Mouse (Mus musculus) heart, embryonic 16.5 days (tissue): ENCODE results near the gene Smim17. TPM values are rescaled to one million over a fixed set of nuclear protein-coding genes. Genes with fewer than 3 reads are reported as not detected.
A peak's percentile ranks its signal among the peaks of the same experiment; 100 is the strongest.
"Not testable (repeated sequence)": the region's sequence is repeated elsewhere in the genome, so short reads cannot be mapped to it uniquely, and the experiment has no call there.

Experiments used
- ATAC-seq: fragments of 200-750 bp; cut with Nextera tagmentation; replicated peaks from 2 replicates; pipeline ENCODE4 v1.8.0; 2017; ENCODE audit warnings: moderate number of reproducible peaks; ENCODE audit not compliant: insufficient read depth, low FRiP score; ENCODE audit errors: extremely low read depth
- H3K27ac ChIP-seq: fragments of 300-500 bp; sonication (generic); 2 replicates; pipeline ENCODE4 v1.5.1; 2014; ENCODE audit warnings: mild to moderate bottlenecking, low read length, control low read depth, moderate library complexity
- H3K27me3 ChIP-seq: fragments of 300-500 bp; sonication (generic); 2 replicates; pipeline ENCODE4 v1.6.1; 2014; ENCODE audit warnings: low read length, mixed read lengths; ENCODE audit not compliant: control insufficient read depth, insufficient read depth
- H3K36me3 ChIP-seq: fragments of 300-500 bp; sonication (generic); 2 replicates; pipeline ENCODE4 v1.6.1; 2014; ENCODE audit not compliant: control insufficient read depth, insufficient read depth
- H3K4me1 ChIP-seq: fragments of 300-500 bp; sonication (generic); 2 replicates; pipeline ENCODE4 v1.6.1; 2014; ENCODE audit warnings: low read length, mixed read lengths; ENCODE audit not compliant: control insufficient read depth, insufficient read depth
- H3K4me2 ChIP-seq: fragments of 300-500 bp; sonication (generic); 2 replicates; pipeline ENCODE4 v1.6.1; 2014; ENCODE audit warnings: low read depth, mild to moderate bottlenecking, control low read depth, low read length
- H3K4me3 ChIP-seq: fragments of 300-500 bp; sonication (generic); 2 replicates; pipeline ENCODE4 v1.5.1; 2014; ENCODE audit warnings: mild to moderate bottlenecking, control low read depth, low read length
- H3K9ac ChIP-seq: fragments of 300-500 bp; sonication (generic); 2 replicates; pipeline ENCODE4 v1.6.1; 2014; ENCODE audit warnings: low read length, control low read depth
- H3K9me3 ChIP-seq: fragments of 300-500 bp; sonication (generic); replicated peaks from 2 replicates; pipeline ENCODE4 v1.6.1; 2016; ENCODE audit warnings: low read length; ENCODE audit not compliant: control insufficient read depth
- WGBS: fragments of 180-500 bp; shearing (Covaris S2); extraction: QIAGEN DNeasy Blood & Tissue Kit; methylation state at CpG from one replicate; pipeline ENCODE4 v1.1.7; 2014; 5-methylcytosine and 5-hydroxymethylcytosine counted together
- polyA plus RNA-seq: library from polyadenylated mRNA; unstranded; fragments of >200 nt; fragmentation: Nextera tagmentation; extraction: Ambion mirVana; gene quantifications from 2 replicates; pipeline ENCODE4 v1.2.1, GENCODE M21; 2015

Gene Smim17
- polyA plus RNA-seq, 1 experiment from 2014 or later = 0.20 TPM

- Histone ChIP-seq H3K4me1 (peaks cover 6% of the 10 kb centered on the region), H3K9me3 (no peaks in the 10 kb centered on the region), H3K4me2 (no peak overlapping the region), H3K27ac (no peak overlapping the region), H3K9ac (no peak overlapping the region), H3K27me3 (no peaks in the 10 kb centered on the region), H3K36me3 (no peaks in the 10 kb centered on the region), H3K4me3 (no peak overlapping the region)
- no peak for ATAC-seq
- WGBS = 83% methylated on average over 5 of the region's 5 CpGs
These were observed 31.3 kb upstream of the Smim17 start for GRCm38 (mm10) chr7:6367185-6367584.

- H3K27ac ChIP-seq, H3K4me1 ChIP-seq, H3K4me3 ChIP-seq, H3K4me2 ChIP-seq, ATAC-seq, H3K36me3 ChIP-seq, H3K9me3 ChIP-seq, H3K27me3 ChIP-seq, H3K9ac ChIP-seq: not testable (repeated sequence)
- 80% methylated on average over 5 of the region's 5 CpGs for WGBS
These were observed 30.4 kb upstream of the Smim17 start for GRCm38 (mm10) chr7:6368146-6368545.

GRCm38 (mm10) chr7:6369460-6369859, 29.1 kb upstream of the Smim17 start:
- no peaks in the 10 kb centered on the region for H3K36me3 ChIP-seq
- ATAC-seq = no peak
- 81% methylated on average over 3 of the region's 3 CpGs for WGBS
- H3K4me1 ChIP-seq = no peaks in the 10 kb centered on the region
- no peak overlapping the region for H3K4me3 ChIP-seq
- H3K27ac ChIP-seq = no peak overlapping the region
- H3K4me2 ChIP-seq = no peak overlapping the region
- no peaks in the 10 kb centered on the region for H3K27me3 ChIP-seq
- H3K9me3 ChIP-seq = no peaks in the 10 kb centered on the region
- H3K9ac ChIP-seq = no peak overlapping the region

- no peak overlapping the region for H3K4me3 ChIP-seq
- H3K4me2 ChIP-seq = no peak overlapping the region
- H3K27me3 ChIP-seq = no peaks in the 10 kb centered on the region
- H3K36me3 ChIP-seq = no peaks in the 10 kb centered on the region
- no peaks in the 10 kb centered on the region for H3K9me3 ChIP-seq
- no peak for ATAC-seq
- no peak overlapping the region for H3K27ac ChIP-seq
- 88% methylated on average over 3 of the region's 3 CpGs for WGBS
- H3K4me1 ChIP-seq = no peaks in the 10 kb centered on the region
- no peak overlapping the region for H3K9ac ChIP-seq
These were observed 25.5 kb upstream of the Smim17 start for GRCm38 (mm10) chr7:6372993-6373392.

- WGBS = 77% methylated on average over 8 of the region's 8 CpGs
- no peak overlapping the region for H3K4me3 ChIP-seq
- H3K36me3 ChIP-seq = no peaks in the 10 kb centered on the region
- H3K9me3 ChIP-seq = no peaks in the 10 kb centered on the region
- H3K4me2 ChIP-seq = no peak overlapping the region
- H3K27ac ChIP-seq = no peak overlapping the region
- H3K4me1 ChIP-seq = peaks cover 7% of the 10 kb centered on the region
- no peak for ATAC-seq
- H3K27me3 ChIP-seq = no peaks in the 10 kb centered on the region
- H3K9ac ChIP-seq = no peak overlapping the region
These were observed 20.1 kb upstream of the Smim17 start for GRCm38 (mm10) chr7:6378441-6378840.

- ATAC-seq = no peak
- Histone ChIP-seq H3K9me3 (no peaks in the 10 kb centered on the region), H3K27me3 (no peaks in the 10 kb centered on the region), H3K36me3 (no peaks in the 10 kb centered on the region), H3K4me1 (peaks cover 16% of the 10 kb centered on the region), H3K9ac (no peak overlapping the region), H3K4me3 (no peak overlapping the region), H3K27ac (no peak overlapping the region), H3K4me2 (no peak overlapping the region)
- 81% methylated on average over 2 of the region's 2 CpGs for WGBS
These were observed 17.1 kb upstream of the Smim17 start for GRCm38 (mm10) chr7:6381431-6381830.

- 0 out of 2 replicates have a peak, but pooled peaks cover 3% of the 10 kb centered on the region for H3K36me3 ChIP-seq
- H3K4me3 ChIP-seq = peak within 1 kb of the TSS; percentile 74
- H3K4me2 ChIP-seq = peak within 1 kb of the TSS; percentile 88
- no peaks in the 10 kb centered on the region for H3K9me3 ChIP-seq
- ATAC-seq = peak; percentile 98
- H3K4me1 ChIP-seq = peaks cover 16% of the 10 kb centered on the region
- no peaks in the 10 kb centered on the region for H3K27me3 ChIP-seq
- H3K9ac ChIP-seq = peak within 1 kb of the TSS; percentile 83
- 0% methylated on average over 28 of the region's 28 CpGs for WGBS
- peak within 1 kb of the TSS; percentile 61 for H3K27ac ChIP-seq
These were observed 15.5 kb upstream of the Smim17 start, which contains the start of gene Zfp28 for GRCm38 (mm10) chr7:6383044-6383455. Zfp28 (plus strand) TSS chr7:6383295.

GRCm38 (mm10) chr7:6384011-6384410, 14.5 kb upstream of the Smim17 start:
- 59% methylated on average over 8 of the region's 8 CpGs for WGBS
- no peaks in the 10 kb centered on the region for H3K27me3 ChIP-seq
- ATAC-seq = no peak
- H3K4me1 ChIP-seq = peaks cover 16% of the 10 kb centered on the region
- peak overlapping the region; percentile 83 for H3K9ac ChIP-seq
- peaks cover 6% of the 10 kb centered on the region for H3K36me3 ChIP-seq
- H3K9me3 ChIP-seq = no peaks in the 10 kb centered on the region
- H3K4me2 ChIP-seq = peak overlapping the region; percentile 88
- peak overlapping the region; percentile 74 for H3K4me3 ChIP-seq
- no peak overlapping the region for H3K27ac ChIP-seq

- H3K4me3 ChIP-seq = no peak overlapping the region
- H3K27ac ChIP-seq = no peak overlapping the region
- peaks cover 16% of the 10 kb centered on the region for H3K4me1 ChIP-seq
- H3K36me3 ChIP-seq = peaks cover 14% of the 10 kb centered on the region
- WGBS = 82% methylated on average over 7 of the region's 8 CpGs
- no peak overlapping the region for H3K4me2 ChIP-seq
- H3K9me3 ChIP-seq = no peaks in the 10 kb centered on the region
- no peaks in the 10 kb centered on the region for H3K27me3 ChIP-seq
- no peak overlapping the region for H3K9ac ChIP-seq
- no peak for ATAC-seq
These were observed 11.5 kb upstream of the Smim17 start for GRCm38 (mm10) chr7:6386995-6387394.
